Mouse (Mus musculus): ENCODE data around the gene Cog1. TPM values are rescaled to one million over a fixed set of nuclear protein-coding genes. Genes with fewer than 3 reads are reported as not detected.

Gene Cog1
- total RNA-seq, 2 experiments from 2014 or later, result 36.2 to 36.4 TPM

GRCm38 (mm10) chr11:113661835-113662351 is 12.9 kb downstream of the Cog1 start:
- DNase-seq, result no peak
- intact Hi-C loops (cut with DNase I), result no loop called here

- intact Hi-C loops (cut with DNase I), result no loop called here
- no peak for DNase-seq
These were observed 15.3 kb downstream of the Cog1 start for GRCm38 (mm10) chr11:113664279-113664678.

GRCm38 (mm10) chr11:113666205-113666604 is 17.2 kb downstream of the Cog1 start:
- intact Hi-C loops (cut with DNase I), result no loop called here
- no peak for DNase-seq

- no peak for DNase-seq
- intact Hi-C loops (cut with DNase I), result no loop called here
These were observed 17.7 kb downstream of the Cog1 start for GRCm38 (mm10) chr11:113666648-113667047.

GRCm38 (mm10) chr11:113667122-113667521 is 18.2 kb downstream of the Cog1 start:
- DNase-seq, result no peak
- intact Hi-C loops (cut with DNase I), result no loop called here

GRCm38 (mm10) chr11:113667704-113668103 is 18.7 kb downstream of the Cog1 start:
- no peak for DNase-seq
- intact Hi-C loops (cut with DNase I), result no loop called here

GRCm38 (mm10) chr11:113668857-113669256 is 19.9 kb downstream of the Cog1 start:
- intact Hi-C loops (cut with DNase I), result no loop called here
- DNase-seq, result no peak

GRCm38 (mm10) chr11:113669711-113670110 is 20.7 kb downstream of the Cog1 start:
- no peak for DNase-seq
- intact Hi-C loops (cut with DNase I), result no loop called here

- no peak for DNase-seq
- intact Hi-C loops (cut with DNase I), result no loop called here
These were observed 24.6 kb downstream of the Cog1 start for GRCm38 (mm10) chr11:113673614-113674013.

- intact Hi-C loops (cut with DNase I), result no loop called here
- no peak for DNase-seq
These were observed 25.6 kb downstream of the Cog1 start for GRCm38 (mm10) chr11:113674595-113674994.

GRCm38 (mm10) chr11:113676847-113677246 is 27.9 kb downstream of the Cog1 start:
- intact Hi-C loops (cut with DNase I), result no loop called here
- no peak for DNase-seq

GRCm38 (mm10) chr11:113677378-113677777 is 28.4 kb downstream of the Cog1 start:
- no peak for DNase-seq
- intact Hi-C loops (cut with DNase I), result no loop called here

- intact Hi-C loops (cut with DNase I), result no loop called here
- DNase-seq, result no peak
These were observed 29.4 kb downstream of the Cog1 start for GRCm38 (mm10) chr11:113678373-113678772.

- intact Hi-C loops (cut with DNase I), result no loop called here
- DNase-seq, result no peak
These were observed 32.0 kb downstream of the Cog1 start for GRCm38 (mm10) chr11:113680954-113681353.

- intact Hi-C loops (cut with DNase I), result no loop called here
- DNase-seq, result no peak
These were observed 33.0 kb downstream of the Cog1 start for GRCm38 (mm10) chr11:113681979-113682378.

- intact Hi-C loops (cut with DNase I), result no loop called here
- DNase-seq, result peak; percentile 57
These were observed 34.1 kb downstream of the Cog1 start for GRCm38 (mm10) chr11:113682897-113683626.

- DNase-seq, result no peak
- intact Hi-C loops (cut with DNase I), result no loop called here
These were observed 34.6 kb downstream of the Cog1 start for GRCm38 (mm10) chr11:113683627-113683956.

- peak; percentile 95 for DNase-seq
- intact Hi-C loops (cut with DNase I), result no loop called here
These were observed 35.2 kb downstream of the Cog1 start, which contains the start of the genes Fam104a and D11Wsu47e for GRCm38 (mm10) chr11:113683957-113684706. Gene Fam104a (minus strand): TSS chr11:113684155. Gene D11Wsu47e (plus strand): TSS chr11:113684412.

- DNase-seq, result no peak
- intact Hi-C loops (cut with DNase I), result no loop called here
These were observed 35.9 kb downstream of the Cog1 start for GRCm38 (mm10) chr11:113684707-113685426.

- no peak for DNase-seq
- intact Hi-C loops (cut with DNase I), result no loop called here
These were observed 38.1 kb downstream of the Cog1 start for GRCm38 (mm10) chr11:113687031-113687430.

- no peak for DNase-seq
- intact Hi-C loops (cut with DNase I), result no loop called here
These were observed 41.5 kb downstream of the Cog1 start for GRCm38 (mm10) chr11:113690506-113690905.

Data from left cerebral cortex, postnatal 4 days (tissue).